Mouse (Mus musculus): Measurements from ENCODE around the gene B3gntl1. TPM values are rescaled to one million over a fixed set of nuclear protein-coding genes. Genes with fewer than 3 reads are reported as not detected.

Gene B3gntl1
- total RNA-seq (2023) = 12.4 to 13.4 TPM (median 12.6 TPM) in 4 replicates

DNA sequence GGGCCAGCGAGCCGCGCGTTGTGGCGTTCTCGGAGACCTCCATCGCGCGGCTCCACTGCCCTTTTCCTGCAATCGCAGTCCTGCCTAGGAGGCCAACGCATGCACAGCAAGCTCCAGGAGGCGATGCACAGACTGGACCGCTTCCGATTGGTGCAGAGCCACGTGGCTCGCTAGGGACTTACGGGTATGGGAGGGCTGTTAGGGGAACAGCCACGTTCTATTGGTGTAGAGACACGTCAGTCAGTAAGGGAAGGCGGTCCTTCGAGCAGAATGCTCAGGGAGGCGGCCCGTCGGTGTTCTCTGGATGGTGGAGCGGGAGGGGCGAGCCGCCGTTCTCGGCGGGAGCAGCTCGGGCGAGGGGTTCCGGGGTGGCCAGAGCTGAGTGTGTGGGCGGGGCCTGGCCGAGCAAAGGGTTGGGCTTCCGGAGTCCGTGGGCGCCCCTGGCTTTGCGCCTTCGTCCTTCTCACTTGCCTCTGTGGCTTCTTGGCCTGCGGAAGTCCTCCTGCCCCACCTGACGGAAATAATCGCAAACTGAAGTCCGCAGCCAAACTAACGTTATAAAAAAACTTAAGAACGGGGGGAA, at the start of gene B3gntl1:
B3gntl1 (minus strand) TSS at position 164 of the 583 bp plus-strand sequence.

DNA sequence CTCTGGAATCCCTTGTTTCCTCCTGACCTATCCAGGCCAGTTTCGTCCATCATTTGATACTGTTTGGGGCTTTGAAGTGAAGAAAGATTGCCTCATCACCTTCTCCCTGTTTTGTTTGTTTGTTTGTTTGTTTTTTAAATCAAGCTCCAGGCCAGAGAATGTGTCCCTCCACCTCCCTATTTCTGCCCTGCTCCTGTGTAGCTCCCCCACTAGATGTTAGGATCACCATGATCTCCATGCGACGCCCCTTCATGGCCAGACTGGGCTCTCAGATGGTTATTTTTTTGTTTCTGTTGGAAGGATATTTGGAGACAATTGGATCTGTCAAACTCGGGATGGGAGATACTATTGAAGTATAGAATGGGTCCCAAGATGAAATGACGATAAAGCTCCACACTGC, 28.3 kb upstream of the B3gntl1 start, which contains the start of gene Metrnl:
Metrnl (plus strand) TSS at position 301 of the 400 bp plus-strand sequence.

Other genes starting within 250 kb of the B3gntl1 start
- 0.15 to 0.72 TPM in 2 of 4 replicates, not detected in the others for gene Fn3k, start 238.2 kb downstream of the B3gntl1 start, total RNA-seq (2023)
- 33.2 to 39.0 TPM (median 36.7 TPM) in 4 replicates for gene Tbcd, start 221.2 kb downstream of the B3gntl1 start, total RNA-seq (2023)
- not detected in 4 replicates for gene Zfp750, start 153.8 kb downstream of the B3gntl1 start, total RNA-seq (2023)
- gene Metrnl, start 28.4 kb upstream of the B3gntl1 start, total RNA-seq (2023) = 1.8 to 4.1 TPM (median 3.0 TPM) in 4 replicates
- gene Ptchd3, start 157.1 kb upstream of the B3gntl1 start, total RNA-seq (2023) = not detected in 4 replicates